8 mouse cellular contexts compared by ENCODE assay signal in the genomic region with DNA sequence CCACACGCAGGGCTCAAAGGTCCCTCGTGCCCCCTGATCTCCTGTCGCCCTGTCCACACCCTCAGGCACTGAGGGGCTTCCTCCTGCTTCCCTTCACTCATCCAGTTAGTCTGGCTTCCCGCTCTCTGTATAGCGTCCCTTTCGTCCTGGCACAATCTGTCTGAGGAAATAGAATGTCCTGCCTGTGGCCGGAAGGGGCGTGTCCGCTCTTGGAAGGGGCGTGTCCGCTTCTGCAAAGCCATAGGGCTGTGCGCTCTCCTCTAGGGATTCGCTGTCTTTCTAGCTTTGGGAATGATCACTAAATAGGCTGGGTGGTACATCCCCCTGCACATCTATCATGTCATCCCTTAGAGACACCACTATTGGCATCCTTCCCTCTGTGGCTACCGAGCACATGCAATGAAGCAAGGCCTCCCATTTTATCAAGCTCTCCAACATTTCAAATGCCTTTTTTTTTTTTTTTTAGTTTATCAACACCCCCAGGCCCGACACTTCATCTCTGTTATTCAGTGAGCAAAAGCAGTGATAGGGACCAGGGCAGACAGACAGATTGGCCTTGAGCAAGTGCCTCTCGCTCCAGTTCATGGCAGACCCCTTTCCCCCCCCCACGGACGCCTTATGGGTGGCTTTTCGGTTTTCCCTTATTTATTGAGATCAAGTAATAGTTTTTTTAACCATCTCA. TPM values are rescaled to one million over a fixed set of nuclear protein-coding genes. Genes with fewer than 3 reads are reported as not detected.
DNase-seq lines count a peak whose midpoint lies in the region; ATAC-seq lines count a peak whose summit lies in the region.

No protein-coding gene starts in this region.

- H3K9me3 ChIP-seq in limb, embryonic 10.5 days (replicated peaks): no peaks in the 10 kb centered on the region
- no peaks in the 10 kb centered on the region for H3K9me3 ChIP-seq in neural tube, embryonic 13.5 days

- H3K27me3 ChIP-seq in limb, embryonic 10.5 days (ENCODE audit: low read depth, poor library complexity, severe bottlenecking): 0 out of 2 replicates have a peak, but pooled peaks cover 6% of the 10 kb centered on the region
- peaks cover 4% of the 10 kb centered on the region; the same call in 1 of the 2 replicates for H3K27me3 ChIP-seq in neural tube, embryonic 13.5 days

- WGBS in limb, embryonic 10.5 days: 46% methylated on average over 19 of the region's 19 CpGs
- 55% methylated on average over 19 of the region's 19 CpGs for WGBS in neural tube, embryonic 13.5 days

- no peak for ATAC-seq in neural tube, embryonic 13.5 days (ENCODE audit: low read depth)

- DNase-seq in retina, postnatal 1 day: peak; percentile 27
- DNase-seq in retina, embryonic 14.5 days (ENCODE audit: low spot score): no peak
- peak; percentile 61 for DNase-seq in embryo, embryonic 11 days
- DNase-seq in limb, embryonic 10.5 days (ENCODE audit: low spot score): peak; percentile 48
- DNase-seq in natural killer cell, adult 2 months (ENCODE audit: low spot score in 2 of 2): no peak
- no peak for DNase-seq in right cerebral cortex, adult 18-20 months
- DNase-seq in ovary, postnatal 14 days (ENCODE audit: low spot score): no peak

- H3K9ac ChIP-seq in neural tube, embryonic 13.5 days: no peak overlapping the region

- no peak overlapping the region; the same call in 1 of the 2 replicates for H3K27ac ChIP-seq in limb, embryonic 10.5 days
- H3K27ac ChIP-seq in neural tube, embryonic 13.5 days (replicated peaks): no peak overlapping the region

- H3K36me3 ChIP-seq in limb, embryonic 10.5 days: no peaks in the 10 kb centered on the region
- no peaks in the 10 kb centered on the region for H3K36me3 ChIP-seq in neural tube, embryonic 13.5 days

- peaks cover 23% of the 10 kb centered on the region for H3K4me1 ChIP-seq in limb, embryonic 10.5 days
- peaks cover 9% of the 10 kb centered on the region for H3K4me1 ChIP-seq in neural tube, embryonic 13.5 days (replicated peaks)

- H3K4me2 ChIP-seq in neural tube, embryonic 13.5 days: peak overlapping the region; percentile 39

- H3K4me3 ChIP-seq in limb, embryonic 10.5 days: peak overlapping the region; percentile 30; the same call in 1 of the 2 replicates
- no peak overlapping the region for H3K4me3 ChIP-seq in neural tube, embryonic 13.5 days

RNA-seq across cellular contexts. Expression of gene Plekhs1, which starts 13.6 kb away (rescaled TPM):
- polyA plus RNA-seq in limb, embryonic 10.5 days (2016; fragmentation: Nextera tagmentation; extraction: Ambion mirVana): 0.10 and 0.21 TPM in 2 replicates
- polyA plus RNA-seq in neural tube, embryonic 13.5 days (2015; fragmentation: Nextera tagmentation; extraction: Ambion mirVana): 0.33 TPM in 1 of 2 replicates, not detected in the other

Comparison
In these comparisons a context has a peak if more than half of its experiments do, and no peak if none do; other contexts are left out.
1. DNase-seq: peak in retina, postnatal 1 day (single experiment), embryo, embryonic 11 days (single experiment) and limb, embryonic 10.5 days (single experiment); none in retina, embryonic 14.5 days (single experiment), natural killer cell, adult 2 months (0 of 2), right cerebral cortex, adult 18-20 months (single experiment) and ovary, postnatal 14 days (single experiment).